Mouse (Mus musculus) embryonic facial prominence, embryonic 13.5 days (tissue): Measurements from ENCODE around the gene Camk2g. TPM values are rescaled to one million over a fixed set of nuclear protein-coding genes. Genes with fewer than 3 reads are reported as not detected.

Experiments
- ATAC-seq: fragments of 200-750 bp; cut with Nextera tagmentation; 2 replicates; pipeline ENCODE4 v1.8.0; 2017; ENCODE audit warnings: low read depth; ENCODE audit not compliant: insufficient number of reproducible peaks, insufficient read depth, low FRiP score, low TSS enrichment
- H3K27ac ChIP-seq: fragments of 300-500 bp; sonication (generic); 2 replicates; pipeline ENCODE4 v1.5.1; 2015; ENCODE audit warnings: moderate library complexity, mild to moderate bottlenecking, inconsistent platforms
- H3K27me3 ChIP-seq: fragments of 300-500 bp; sonication (generic); 2 replicates; pipeline ENCODE4 v1.6.1; 2015; ENCODE audit warnings: mild to moderate bottlenecking, inconsistent platforms
- H3K36me3 ChIP-seq: fragments of 300-500 bp; sonication (generic); 2 replicates; pipeline ENCODE4 v1.6.1; 2015; ENCODE audit warnings: mild to moderate bottlenecking, inconsistent platforms
- H3K4me1 ChIP-seq: fragments of 300-500 bp; sonication (generic); 2 replicates; pipeline ENCODE4 v1.6.1; 2015; ENCODE audit warnings: inconsistent platforms
- H3K4me2 ChIP-seq: fragments of 300-500 bp; sonication (generic); 2 replicates; pipeline ENCODE4 v1.6.1; 2015; ENCODE audit warnings: moderate library complexity, mild to moderate bottlenecking, inconsistent platforms
- H3K4me3 ChIP-seq: fragments of 300-500 bp; sonication (generic); 2 replicates; pipeline ENCODE4 v1.5.1; 2015; ENCODE audit warnings: mild to moderate bottlenecking, inconsistent platforms
- H3K9ac ChIP-seq: fragments of 300-500 bp; sonication (generic); 2 replicates; pipeline ENCODE4 v1.6.1; 2015; ENCODE audit warnings: mild to moderate bottlenecking, inconsistent platforms
- H3K9me3 ChIP-seq: fragments of 300-500 bp; sonication (generic); 2 replicates; pipeline ENCODE4 v1.6.1; 2016; ENCODE audit warnings: inconsistent platforms
- WGBS: fragments of 180-500 bp; shearing (Covaris S2); methylation state at CpG from one replicate; pipeline ENCODE4 v1.1.7; 2015; ENCODE audit warnings: mixed read lengths; 5-methylcytosine and 5-hydroxymethylcytosine counted together
- polyA plus RNA-seq: library from polyadenylated mRNA; unstranded; fragments of >200 nt; fragmentation: Nextera tagmentation; extraction: Ambion mirVana; gene quantifications from 2 replicates; pipeline ENCODE4 v1.2.1, GENCODE M21; 2015

The Camk2g gene
- polyA plus RNA-seq, 1 experiment from 2014 or later = 62.6 TPM

DNA sequence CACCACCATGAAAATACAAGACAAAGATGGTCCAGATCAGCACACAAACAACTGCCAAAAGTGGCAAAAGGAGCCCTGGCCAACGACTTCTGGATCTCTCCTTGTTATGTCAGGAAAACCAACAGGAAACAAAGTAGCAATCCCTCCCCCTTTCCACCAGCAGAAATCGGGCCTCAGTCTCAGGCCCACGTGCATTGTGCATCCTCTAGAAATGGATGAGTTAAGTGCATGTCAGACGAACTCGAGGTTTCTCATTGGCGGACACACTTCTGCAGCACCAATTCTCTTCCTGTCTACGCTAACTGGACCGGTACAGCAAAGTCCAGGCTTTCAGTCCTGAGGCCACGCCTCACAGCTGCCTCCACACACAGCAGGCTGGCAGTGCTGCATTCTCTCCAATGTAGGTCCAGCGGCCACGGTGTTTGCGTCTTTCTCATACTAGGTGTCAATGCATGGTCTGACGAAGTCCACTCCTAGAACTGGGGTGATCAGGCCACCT lies 57.9 kb downstream of the Camk2g start:
- no peaks in the 10 kb centered on the region for H3K9me3 ChIP-seq
- no peak overlapping the region for H3K4me3 ChIP-seq
- H3K4me1 ChIP-seq = peaks cover 46% of the 10 kb centered on the region
- peaks cover 61% of the 10 kb centered on the region for H3K36me3 ChIP-seq
- no peak overlapping the region for H3K4me2 ChIP-seq
- no peak overlapping the region for H3K9ac ChIP-seq
- 85% methylated on average over 13 of the region's 13 CpGs for WGBS
- ATAC-seq = no peak
- no peak overlapping the region for H3K27ac ChIP-seq
- no peaks in the 10 kb centered on the region for H3K27me3 ChIP-seq

DNA sequence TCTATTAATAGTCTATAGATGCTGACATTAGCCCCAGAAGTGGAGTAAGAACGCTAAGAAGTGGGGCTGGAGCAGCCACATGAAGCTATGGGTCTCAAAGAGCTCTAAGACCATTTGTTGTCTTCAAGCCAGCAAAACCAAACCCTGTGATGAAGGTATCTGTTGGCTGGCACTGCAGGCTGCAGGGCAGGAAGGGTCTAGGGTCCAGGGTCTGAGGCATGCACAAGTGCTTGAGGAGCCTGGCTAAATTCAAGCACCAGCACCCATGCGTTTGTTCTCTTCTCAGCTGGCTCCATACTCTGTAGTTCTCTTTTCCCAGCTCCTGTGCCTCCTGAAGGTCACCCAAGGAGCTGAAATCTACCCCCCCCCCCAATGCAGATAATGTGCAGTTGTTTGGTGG lies 58.8 kb downstream of the Camk2g start:
- H3K4me1 ChIP-seq = peaks cover 40% of the 10 kb centered on the region
- ATAC-seq = no peak
- H3K4me3 ChIP-seq = no peak overlapping the region
- no peak overlapping the region for H3K9ac ChIP-seq
- H3K36me3 ChIP-seq = peaks cover 61% of the 10 kb centered on the region
- WGBS = 70% methylated on average over 2 of the region's 2 CpGs
- no peaks in the 10 kb centered on the region for H3K9me3 ChIP-seq
- peak overlapping the region; percentile 80 for H3K4me2 ChIP-seq
- no peaks in the 10 kb centered on the region for H3K27me3 ChIP-seq
- peak overlapping the region; percentile 94 for H3K27ac ChIP-seq

DNA sequence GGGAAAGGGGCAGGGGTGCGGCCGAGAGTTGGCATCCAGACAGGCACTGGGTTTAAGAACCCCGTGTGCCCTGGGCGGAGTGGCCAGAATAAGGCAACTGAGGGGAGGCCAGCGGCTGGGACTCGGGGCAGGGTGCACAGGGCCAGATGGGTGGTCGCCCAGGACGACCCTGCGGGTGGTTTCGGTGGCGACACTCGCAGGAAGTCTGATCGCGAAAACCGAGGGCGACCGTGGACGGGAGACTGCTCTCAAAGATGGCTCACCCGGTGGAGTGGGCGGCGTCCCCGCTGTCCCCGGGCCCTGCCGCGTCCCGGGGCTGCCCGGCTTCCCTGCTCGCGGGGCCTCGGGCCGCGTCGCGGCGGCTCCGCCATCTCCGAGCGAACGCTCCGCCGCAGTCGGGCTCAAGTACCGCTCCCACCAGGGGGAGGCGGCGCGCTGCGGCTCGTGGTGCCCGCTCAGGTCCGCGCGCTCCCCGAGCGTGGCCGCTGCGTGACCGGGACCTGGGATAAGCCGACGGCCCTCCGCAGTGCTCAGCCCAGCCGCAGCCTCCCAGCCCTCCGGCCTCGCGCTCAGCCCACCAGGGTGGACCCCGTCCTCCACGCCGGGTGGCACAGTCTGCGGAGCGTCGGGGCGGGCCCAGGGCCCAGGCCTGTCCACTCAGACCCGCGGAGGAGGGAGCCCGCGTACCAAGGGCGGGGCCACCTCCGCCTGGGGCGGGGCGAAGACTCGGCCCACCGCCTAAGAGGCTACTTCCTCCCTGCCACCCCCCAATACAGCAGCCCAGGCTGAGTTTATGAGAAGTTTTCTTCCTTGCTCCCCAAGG lies 59.7 kb downstream of the Camk2g start, which contains the start of gene Ndst2:
Ndst2 (minus strand) TSS at position 611 of the 823 bp plus-strand sequence.
- Histone ChIP-seq H3K27me3 (no peaks in the 10 kb centered on the region), H3K27ac (peak within 1 kb of the TSS; percentile 94), H3K4me1 (peaks cover 40% of the 10 kb centered on the region), H3K36me3 (peaks cover 61% of the 10 kb centered on the region), H3K4me3 (peak within 1 kb of the TSS; percentile 83), H3K9me3 (no peaks in the 10 kb centered on the region), H3K4me2 (peak within 1 kb of the TSS; percentile 80), H3K9ac (peak within 1 kb of the TSS; percentile 87)
- under 1% methylated on average over 80 of the region's 81 CpGs for WGBS
- ATAC-seq = peak; percentile 96

DNA sequence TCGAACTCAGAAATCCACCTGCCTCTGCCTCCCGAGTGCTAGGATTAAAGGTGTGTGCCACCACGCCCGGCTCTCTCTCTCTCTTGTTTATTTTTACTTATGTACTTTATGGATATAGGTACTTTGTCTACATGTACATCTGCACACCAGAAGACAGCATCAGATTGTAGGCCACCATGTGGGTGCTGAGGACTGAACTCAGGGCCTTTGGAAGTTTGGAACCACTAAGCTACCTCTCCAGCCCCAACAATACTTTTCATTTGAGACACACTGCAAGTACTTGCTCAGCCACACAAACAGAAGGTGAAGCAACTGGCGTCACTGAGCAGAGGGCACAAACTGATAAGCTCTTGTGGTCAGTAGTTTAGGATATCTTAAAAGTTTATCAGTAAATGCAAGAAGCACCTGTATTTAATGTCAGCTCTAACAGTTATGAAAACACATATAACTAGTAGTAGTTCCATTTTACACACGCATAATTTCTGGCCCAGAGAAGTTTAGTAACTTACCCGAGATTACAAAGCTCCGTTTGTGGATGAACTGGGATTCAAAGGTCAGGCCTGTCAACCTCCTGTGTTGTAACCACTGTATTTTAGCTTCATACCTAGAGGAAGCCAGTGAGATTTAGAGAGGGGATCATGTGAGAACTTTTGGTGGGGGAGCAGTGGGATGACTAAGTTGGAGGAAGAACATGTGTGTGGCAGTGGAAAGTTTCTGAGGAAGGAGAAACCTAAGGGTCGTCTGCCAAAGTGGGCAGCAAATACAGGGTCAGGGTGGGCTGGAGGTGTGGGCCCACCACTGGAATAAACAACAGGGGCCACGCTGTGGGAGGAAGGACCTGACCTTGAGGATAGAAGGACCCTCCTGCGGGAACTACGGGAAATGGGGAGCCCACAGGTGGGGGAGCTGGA lies 60.6 kb downstream of the Camk2g start:
- 49% methylated on average over 12 of the region's 12 CpGs for WGBS
- Histone ChIP-seq H3K4me3 (peak overlapping the region; percentile 83), H3K27me3 (no peaks in the 10 kb centered on the region), H3K27ac (peak overlapping the region; percentile 94; the same call in 1 of the 2 replicates), H3K9ac (peak overlapping the region; percentile 87), H3K36me3 (peaks cover 60% of the 10 kb centered on the region), H3K9me3 (no peaks in the 10 kb centered on the region), H3K4me1 (peaks cover 32% of the 10 kb centered on the region), H3K4me2 (peak overlapping the region; percentile 80)
- ATAC-seq = no peak

DNA sequence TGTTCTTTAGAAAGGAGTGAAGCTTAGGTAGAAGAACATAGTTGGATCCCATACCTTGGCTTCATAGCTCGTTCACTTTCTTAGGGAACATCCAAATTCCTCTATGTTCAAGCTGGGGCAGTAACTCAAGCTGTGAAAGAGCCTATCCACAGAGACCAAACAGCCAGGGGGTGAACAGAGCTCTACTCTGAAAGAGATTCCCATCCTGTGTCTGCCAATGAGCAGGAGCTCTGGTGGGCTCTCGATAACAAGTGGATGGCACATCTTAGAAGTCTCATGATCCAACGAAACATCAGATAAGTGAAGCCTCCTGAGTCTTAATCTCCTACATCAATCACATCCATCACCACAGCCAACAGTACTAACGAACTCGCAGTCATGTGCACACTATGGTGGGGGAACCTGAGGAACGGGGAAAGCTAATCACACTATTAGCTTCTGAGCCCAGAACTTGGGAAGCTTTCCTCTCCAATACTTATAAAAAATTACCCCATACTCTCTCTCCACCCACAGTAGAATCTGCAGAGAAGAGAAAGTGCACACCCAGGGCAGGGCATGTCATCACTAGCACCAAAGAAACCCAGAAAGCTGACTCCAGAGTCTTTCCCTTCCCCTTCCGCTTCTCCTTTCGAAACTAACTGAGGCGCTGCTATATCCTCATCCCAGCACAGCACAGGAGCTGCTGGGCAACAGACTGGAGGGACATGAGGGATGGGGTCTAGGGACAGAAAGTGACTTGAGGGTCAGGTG lies 62.9 kb downstream of the Camk2g start:
- Histone ChIP-seq H3K36me3 (peaks cover 59% of the 10 kb centered on the region), H3K4me3 (no peak overlapping the region), H3K27ac (no peak overlapping the region), H3K27me3 (no peaks in the 10 kb centered on the region), H3K9ac (no peak overlapping the region), H3K4me1 (peaks cover 22% of the 10 kb centered on the region), H3K4me2 (no peak overlapping the region), H3K9me3 (no peaks in the 10 kb centered on the region)
- no peak for ATAC-seq
- WGBS = 90% methylated on average over 9 of the region's 9 CpGs

DNA sequence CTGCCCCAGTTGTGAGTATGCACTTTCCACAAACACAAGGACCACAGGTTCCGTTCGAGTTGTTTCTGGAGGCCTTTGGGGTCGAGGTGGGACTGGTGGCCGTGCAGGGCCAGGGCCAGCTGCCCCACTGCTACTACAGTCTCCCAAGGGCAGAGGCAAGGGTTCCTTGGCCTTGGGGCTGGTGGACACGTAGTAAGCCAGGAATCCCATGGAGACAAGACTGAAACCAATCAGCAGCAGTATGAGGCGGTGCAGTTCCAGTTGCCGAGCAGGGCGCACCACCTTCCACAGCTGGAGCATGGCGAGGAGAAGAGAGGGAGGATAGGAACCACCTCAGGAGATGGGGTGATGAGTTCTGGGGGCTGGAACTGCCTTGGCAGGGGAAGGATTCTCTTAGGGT lies 64.0 kb downstream of the Camk2g start:
- no peaks in the 10 kb centered on the region for H3K9me3 ChIP-seq
- peaks cover 63% of the 10 kb centered on the region for H3K36me3 ChIP-seq
- H3K4me3 ChIP-seq = no peak overlapping the region
- 91% methylated on average over 9 of the region's 9 CpGs for WGBS
- ATAC-seq = no peak
- H3K4me1 ChIP-seq = peaks cover 13% of the 10 kb centered on the region
- no peaks in the 10 kb centered on the region for H3K27me3 ChIP-seq
- H3K4me2 ChIP-seq = no peak overlapping the region
- no peak overlapping the region for H3K27ac ChIP-seq
- no peak overlapping the region for H3K9ac ChIP-seq

DNA sequence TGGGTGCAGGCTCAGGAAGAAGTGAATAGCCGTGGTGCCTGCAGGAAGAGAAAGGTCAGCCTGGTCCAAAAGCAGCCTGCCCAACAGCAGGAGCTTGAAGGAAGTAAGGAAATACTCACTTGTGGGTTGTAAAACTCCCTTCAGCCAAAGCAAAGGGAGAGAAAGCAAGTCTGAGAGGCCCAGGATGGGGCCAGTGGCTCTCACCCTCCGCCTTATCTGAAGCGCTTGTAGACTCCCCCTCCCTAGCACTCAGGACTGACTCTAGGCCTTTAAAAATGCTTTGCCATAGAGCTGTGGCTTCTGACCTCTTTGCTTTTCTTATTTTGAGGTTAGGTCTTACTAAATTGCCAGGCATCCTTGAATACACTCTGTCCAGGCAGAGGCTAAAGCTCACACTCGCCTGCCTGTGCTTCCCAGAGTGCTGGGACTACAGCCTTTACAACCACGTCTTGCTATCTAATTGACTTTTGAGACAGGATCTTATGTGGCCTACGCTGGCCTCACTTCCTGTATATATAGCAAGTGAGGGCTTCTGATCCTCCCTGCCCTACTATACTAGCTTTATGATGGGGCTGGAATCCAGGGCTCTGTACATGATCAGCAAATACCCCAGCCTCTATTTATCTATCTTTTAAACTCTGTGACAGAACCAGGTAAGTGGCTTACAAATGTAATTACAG lies 68.1 kb downstream of the Camk2g start:
- Histone ChIP-seq H3K9ac (peak overlapping the region; percentile 27; the same call in 1 of the 2 replicates), H3K27ac (no peak overlapping the region), H3K27me3 (no peaks in the 10 kb centered on the region), H3K4me3 (no peak overlapping the region), H3K4me1 (no peaks in the 10 kb centered on the region), H3K9me3 (no peaks in the 10 kb centered on the region), H3K4me2 (no peak overlapping the region), H3K36me3 (peaks cover 93% of the 10 kb centered on the region)
- ATAC-seq = no peak
- WGBS = 83% methylated on average over 6 of the region's 6 CpGs

DNA sequence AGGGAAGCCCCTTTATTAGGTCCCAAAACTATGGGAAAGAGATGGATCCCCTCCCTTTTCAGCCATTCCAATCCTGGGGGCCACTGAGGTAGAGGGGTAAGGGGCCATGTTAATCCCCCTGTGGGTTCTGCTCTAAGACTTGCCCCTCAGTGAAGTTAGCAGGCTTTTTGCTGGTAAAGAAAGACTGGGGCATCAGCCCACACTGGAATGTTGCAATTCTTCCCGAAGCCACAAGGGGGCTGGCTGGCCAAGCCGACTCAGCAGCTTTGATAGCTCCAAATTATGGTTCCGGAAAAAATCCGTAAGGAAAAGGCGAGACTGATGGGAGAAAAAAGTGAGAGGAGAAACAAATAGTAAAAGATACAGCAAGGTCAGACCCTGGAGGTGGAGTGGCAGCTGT lies 69.8 kb downstream of the Camk2g start:
- Histone ChIP-seq H3K27ac (no peak overlapping the region), H3K4me1 (no peaks in the 10 kb centered on the region), H3K4me2 (no peak overlapping the region), H3K4me3 (no peak overlapping the region), H3K9me3 (no peaks in the 10 kb centered on the region), H3K36me3 (peaks cover 91% of the 10 kb centered on the region), H3K9ac (0 out of 2 replicates have a peak overlapping the region, but pooled peaks have one; percentile 12), H3K27me3 (no peaks in the 10 kb centered on the region)
- ATAC-seq = no peak
- WGBS = 19% methylated on average over 5 of the region's 5 CpGs

DNA sequence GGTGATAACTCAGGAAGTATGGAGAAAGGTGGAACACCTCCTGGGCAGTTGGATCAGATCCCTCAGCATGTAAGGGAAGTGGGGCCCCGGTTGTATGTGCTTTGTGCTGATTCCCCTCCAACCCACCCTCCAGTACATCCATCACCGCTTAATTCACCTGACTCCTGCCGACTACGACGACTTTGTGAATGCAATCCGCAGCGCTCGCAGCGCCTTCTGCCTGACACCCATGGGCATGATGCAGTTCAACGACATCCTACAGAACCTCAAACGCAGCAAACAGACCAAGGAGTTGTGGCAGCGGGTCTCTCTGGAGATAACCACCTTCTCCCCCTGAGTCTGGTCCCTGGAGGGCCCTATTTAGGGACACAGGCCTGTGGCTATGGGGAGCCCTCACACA lies 70.9 kb downstream of the Camk2g start:
- Histone ChIP-seq H3K36me3 (peaks cover 92% of the 10 kb centered on the region), H3K9me3 (no peaks in the 10 kb centered on the region), H3K27me3 (no peaks in the 10 kb centered on the region), H3K4me2 (no peak overlapping the region), H3K4me3 (no peak overlapping the region), H3K4me1 (no peaks in the 10 kb centered on the region), H3K9ac (no peak overlapping the region), H3K27ac (no peak overlapping the region)
- no peak for ATAC-seq
- 94% methylated on average over 12 of the region's 12 CpGs for WGBS

DNA sequence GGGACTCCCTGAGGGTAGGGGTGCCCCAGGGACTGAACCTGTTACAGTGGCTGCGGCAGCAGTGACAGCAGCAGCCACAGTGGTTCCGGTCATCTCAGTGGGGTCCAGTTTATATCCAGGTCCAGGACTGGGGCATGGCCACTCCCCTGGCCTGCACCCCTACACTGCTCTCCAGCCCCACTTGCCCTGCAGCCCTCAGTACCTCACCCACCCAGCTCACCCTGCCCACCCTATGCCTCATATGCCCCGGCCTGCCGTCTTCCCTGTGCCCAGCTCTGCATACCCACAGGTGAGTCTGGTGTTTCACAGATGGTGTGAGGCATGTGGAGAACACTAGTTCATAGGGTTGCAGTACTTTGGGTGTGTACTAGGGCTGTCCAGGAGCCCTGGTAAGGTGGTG lies 72.5 kb downstream of the Camk2g start:
- no peak overlapping the region for H3K27ac ChIP-seq
- H3K4me1 ChIP-seq = no peaks in the 10 kb centered on the region
- H3K36me3 ChIP-seq = peaks cover 96% of the 10 kb centered on the region
- 82% methylated on average over 4 of the region's 4 CpGs for WGBS
- no peaks in the 10 kb centered on the region for H3K9me3 ChIP-seq
- H3K9ac ChIP-seq = no peak overlapping the region
- no peak overlapping the region for H3K4me3 ChIP-seq
- H3K27me3 ChIP-seq = no peaks in the 10 kb centered on the region
- H3K4me2 ChIP-seq = no peak overlapping the region
- ATAC-seq = no peak
